Comparison of ENCODE assay signal across 11 mouse cellular contexts in the genomic region with DNA sequence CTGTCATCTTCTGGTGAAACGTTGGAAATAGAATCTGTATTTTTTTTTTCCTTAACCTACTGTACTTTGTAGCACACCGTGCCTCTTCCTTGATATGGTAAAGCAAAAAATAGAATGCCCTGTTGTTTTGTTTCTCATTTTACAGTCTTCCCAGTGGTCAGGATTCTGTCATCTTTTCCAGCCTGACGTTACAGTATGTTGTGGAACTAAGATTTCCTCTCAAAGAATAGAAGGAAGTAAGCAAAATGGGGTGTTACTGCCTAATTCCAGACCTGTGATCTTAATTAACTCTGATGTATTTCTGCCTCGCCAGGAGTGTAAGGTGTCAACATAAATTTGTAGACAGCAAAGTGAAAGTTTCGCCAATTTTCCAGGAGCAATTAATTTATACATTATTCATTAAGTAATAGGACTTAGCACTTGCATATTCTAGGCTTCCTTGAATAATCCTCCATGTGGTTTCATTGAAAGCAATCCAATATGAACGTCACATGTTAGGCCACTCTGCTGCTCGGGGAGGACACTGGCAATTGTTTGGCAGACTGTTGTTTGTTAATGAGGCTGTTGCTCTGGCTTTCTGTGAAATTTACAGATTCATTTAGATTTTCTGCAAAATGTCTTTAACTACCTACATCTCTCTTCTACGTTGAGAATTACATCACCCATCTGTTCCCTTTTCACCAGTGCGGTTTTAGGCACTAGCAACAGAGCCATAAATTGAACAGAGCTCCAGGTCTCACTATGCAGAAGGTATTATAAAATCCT. TPM values are rescaled to one million over a fixed set of nuclear protein-coding genes. Genes with fewer than 3 reads are reported as not detected.
A peak's percentile ranks its signal among the peaks of the same experiment; 100 is the strongest.
DNase-seq lines count a peak whose midpoint lies in the region; ATAC-seq lines count a peak whose summit lies in the region.
"Had no signal": no experiment of that assay in that cellular context is flagged by ENCODE, and none has a peak within 500 bp of the region (broad histone marks: within the 10 kb centered on the region; RNA-seq: fewer than 3 reads in every experiment).

No protein-coding gene starts in this region.

- intact Hi-C loops in heart, postnatal 14 days (cut with DNase I) = no loop called here

- H3K4me1 ChIP-seq in midbrain, embryonic 14.5 days (ENCODE audit: control insufficient read depth, insufficient read depth, low read length) = no peaks in the 10 kb centered on the region
- H3K4me1 ChIP-seq in midbrain, embryonic 10.5 days = no peaks in the 10 kb centered on the region
- H3K4me1 ChIP-seq in forebrain, embryonic 16.5 days (replicated peaks; ENCODE audit: control insufficient read depth, insufficient read depth, low read length) = peaks cover 2% of the 10 kb centered on the region; the same call in 1 of the 2 replicates
- H3K4me1 ChIP-seq: lung, embryonic 15.5 days had no signal

- WGBS in midbrain, embryonic 14.5 days = 68% methylated on average over 9 of the region's 9 CpGs
- WGBS in midbrain, embryonic 10.5 days = 79% methylated on average over 9 of the region's 9 CpGs
- 37% methylated on average over 9 of the region's 9 CpGs for WGBS in forebrain, embryonic 16.5 days

- ATAC-seq in midbrain, embryonic 14.5 days (ENCODE audit: low FRiP score, low TSS enrichment) = no peak
- peak; percentile 80 for ATAC-seq in forebrain, embryonic 16.5 days

- no peak overlapping the region for H3K9ac ChIP-seq in midbrain, embryonic 14.5 days (replicated peaks; ENCODE audit: low read length)
- H3K9ac ChIP-seq in forebrain, embryonic 16.5 days (replicated peaks; ENCODE audit: low read depth, low read length) = no peak overlapping the region
- H3K9ac ChIP-seq: lung, embryonic 15.5 days had no signal

- no peaks in the 10 kb centered on the region for H3K36me3 ChIP-seq in midbrain, embryonic 14.5 days (ENCODE audit: control insufficient read depth, insufficient read depth, low read length)
- no peaks in the 10 kb centered on the region for H3K36me3 ChIP-seq in midbrain, embryonic 10.5 days
- H3K36me3 ChIP-seq in forebrain, embryonic 16.5 days (ENCODE audit: control insufficient read depth, insufficient read depth) = no peaks in the 10 kb centered on the region
- H3K36me3 ChIP-seq: lung, embryonic 15.5 days had no signal

- peak; percentile 57 for DNase-seq in heart, adult 8-10 months (ENCODE audit: low spot score)
- DNase-seq in heart, postnatal 14 days = no peak
- peak; percentile 4 for DNase-seq in midbrain, embryonic 14.5 days
- no peak for DNase-seq in midbrain, embryonic 10.5 days (ENCODE audit: low spot score)
- peak; percentile 62 for DNase-seq in telencephalon, adult 2 months (ENCODE audit: low read depth, low spot score)
- no peak for DNase-seq in kidney, adult 8-10 months
- DNase-seq: adrenal gland, adult 8-10 months; cerebellum, adult 11 months had no signal

- H3K27me3 ChIP-seq in midbrain, embryonic 14.5 days (ENCODE audit: control insufficient read depth, insufficient read depth, low read length) = no peaks in the 10 kb centered on the region
- H3K27me3 ChIP-seq in midbrain, embryonic 10.5 days (ENCODE audit: low read depth, poor library complexity, severe bottlenecking) = no peaks in the 10 kb centered on the region
- no peaks in the 10 kb centered on the region for H3K27me3 ChIP-seq in forebrain, embryonic 16.5 days (replicated peaks; ENCODE audit: control insufficient read depth, insufficient read depth, low read length)
- H3K27me3 ChIP-seq: lung, embryonic 15.5 days had no signal

- no peaks in the 10 kb centered on the region; the same call in 1 of the 2 replicates for H3K9me3 ChIP-seq in midbrain, embryonic 14.5 days (ENCODE audit: control insufficient read depth, low read length)
- H3K9me3 ChIP-seq in midbrain, embryonic 10.5 days (replicated peaks) = peaks cover 7% of the 10 kb centered on the region; the same call in 1 of the 2 replicates
- H3K9me3 ChIP-seq in forebrain, embryonic 16.5 days (ENCODE audit: control insufficient read depth, low read length) = peaks cover 2% of the 10 kb centered on the region; the same call in 1 of the 2 replicates

- H3K4me3 ChIP-seq in midbrain, embryonic 14.5 days (replicated peaks; ENCODE audit: low read depth, low read length) = no peak overlapping the region
- no peak overlapping the region for H3K4me3 ChIP-seq in midbrain, embryonic 10.5 days
- no peak overlapping the region for H3K4me3 ChIP-seq in forebrain, embryonic 16.5 days (replicated peaks; ENCODE audit: low read length)
- H3K4me3 ChIP-seq: lung, embryonic 15.5 days had no signal

- no peak overlapping the region for H3K27ac ChIP-seq in midbrain, embryonic 14.5 days (replicated peaks; ENCODE audit: low read depth, low read length)
- H3K27ac ChIP-seq in midbrain, embryonic 10.5 days (replicated peaks) = no peak overlapping the region
- no peak overlapping the region for H3K27ac ChIP-seq in forebrain, embryonic 16.5 days (ENCODE audit: low read length)
- H3K27ac ChIP-seq: lung, embryonic 15.5 days had no signal

- no peak overlapping the region for H3K4me2 ChIP-seq in midbrain, embryonic 14.5 days (ENCODE audit: low read length)
- H3K4me2 ChIP-seq in forebrain, embryonic 16.5 days (ENCODE audit: low read length) = no peak overlapping the region
- H3K4me2 ChIP-seq: lung, embryonic 15.5 days; midbrain, embryonic 11.5 days had no signal

RNA-seq across cellular contexts. Expression of a gene that starts 4.7 kb away (rescaled TPM):
- total RNA-seq in heart, adult 8-10 months (2022) = 10 to 100 TPM in 3 of 4 experiments, 1 to 10 TPM in 1; 9.4 to 12.1 (median 11.6) TPM
- total RNA-seq in heart, postnatal 14 days (2021) = 10 to 100 TPM; 15.1 to 16.2 TPM
- polyA plus RNA-seq in midbrain, embryonic 14.5 days (2014; fragmentation: Nextera tagmentation; extraction: Ambion mirVana) = 28.5 and 33.2 TPM in 2 replicates
- 22.7 and 23.2 TPM in 2 replicates for polyA plus RNA-seq in midbrain, embryonic 10.5 days (2016; fragmentation: Nextera tagmentation; extraction: Ambion mirVana)
- 20.3 and 23.1 TPM in 2 replicates for polyA plus RNA-seq in forebrain, embryonic 16.5 days (2015; fragmentation: Nextera tagmentation; extraction: Ambion mirVana)

RNA-seq across cellular contexts. Expression of a gene that starts 27.3 kb away (rescaled TPM):
- total RNA-seq in heart, adult 8-10 months (2022) = under 1 TPM in 3 of 4 experiments, not detected in 1; 0.60 to 0.75 (median 0.63) TPM
- 1 to 10 TPM; 2.4 to 6.8 TPM for total RNA-seq in heart, postnatal 14 days (2021)
- 5.2 and 12.6 TPM in 2 replicates for polyA plus RNA-seq in midbrain, embryonic 14.5 days (2014; fragmentation: Nextera tagmentation; extraction: Ambion mirVana)
- polyA plus RNA-seq in midbrain, embryonic 10.5 days (2016; fragmentation: Nextera tagmentation; extraction: Ambion mirVana) = 71.0 and 77.2 TPM in 2 replicates
- 15.9 and 16.5 TPM in 2 replicates for polyA plus RNA-seq in forebrain, embryonic 16.5 days (2015; fragmentation: Nextera tagmentation; extraction: Ambion mirVana)

Comparison
In these comparisons a context has a peak if more than half of its experiments do, and no peak if none do; other contexts are left out.
1. DNase-seq: peak in heart, adult 8-10 months (single experiment), midbrain, embryonic 14.5 days (single experiment) and telencephalon, adult 2 months (single experiment); none in heart, postnatal 14 days (0 of 2), midbrain, embryonic 10.5 days (single experiment) and kidney, adult 8-10 months (0 of 2).